ENCODE assay signal across 9 mouse cellular contexts in genomic region chr3:10684885-10685500, GRCm38 (mm10).
DNase-seq lines count a peak whose midpoint lies in the region; ATAC-seq and TF ChIP-seq lines count a peak whose summit lies in the region.
"Had no signal": no experiment of that assay in that cellular context is flagged by ENCODE, and none has a peak within 500 bp of the region (broad histone marks: within the 10 kb centered on the region; RNA-seq: fewer than 3 reads in every experiment).

No protein-coding gene starts in this region.

- WGBS in midbrain, embryonic 11.5 days, result 73% methylated on average over 6 of the region's 6 CpGs
- WGBS in heart, embryonic 11.5 days (ENCODE audit: insufficient replicate concordance), result 53% methylated on average over 6 of the region's 6 CpGs

- peak; percentile 83 for TF ChIP-seq RAD21 in CH12.LX (IDR thresholded peaks at IDR 0.05; ENCODE audit: low read depth, low read length)

- no peaks in the 10 kb centered on the region for H3K36me3 ChIP-seq in CH12.LX (replicated peaks in 1 of 2; ENCODE audit: control insufficient read depth in 1 of 2, insufficient read depth in 1 of 2, low read length in 1 of 2)
- H3K36me3 ChIP-seq in midbrain, embryonic 11.5 days (ENCODE audit: control insufficient read depth, insufficient read depth, low read length), result no peaks in the 10 kb centered on the region
- H3K36me3 ChIP-seq in heart, embryonic 11.5 days (ENCODE audit: control insufficient read depth, insufficient read depth, low read length), result no peaks in the 10 kb centered on the region
- H3K36me3 ChIP-seq: heart, embryonic 13.5 days had no signal

- no peaks in the 10 kb centered on the region for H3K79me2 ChIP-seq in CH12.LX (replicated peaks; ENCODE audit: control insufficient read depth, extremely low read depth, insufficient read depth, poor library complexity, severe bottlenecking)

- dilution Hi-C loops in CH12.LX (cut with MboI; ENCODE audit: extremely low pct_ligation_motif_present, extremely low pct_unique_long_range_greater_than_20kb, low sequenced_read_pairs), result no loop called here

- ATAC-seq in midbrain, embryonic 11.5 days (ENCODE audit: low FRiP score), result peak; percentile 77
- no peak for ATAC-seq in heart, embryonic 11.5 days (replicated peaks; ENCODE audit: insufficient number of reproducible peaks, low FRiP score, low TSS enrichment)

- no peak for TF ChIP-seq POLR2A in CH12.LX (IDR thresholded peaks at IDR 0.05; ENCODE audit: low read depth, low read length)

- H3K9ac ChIP-seq in CH12.LX (ENCODE audit: insufficient read depth, low read depth), result no peak overlapping the region
- no peak overlapping the region for H3K9ac ChIP-seq in midbrain, embryonic 11.5 days (ENCODE audit: low read length)
- no peak overlapping the region for H3K9ac ChIP-seq in heart, embryonic 11.5 days (ENCODE audit: low read depth, low read length)
- H3K9ac ChIP-seq: heart, embryonic 13.5 days had no signal

- TF ChIP-seq EP300 in CH12.LX (IDR thresholded peaks at IDR 0.05; ENCODE audit: low read length), result no peak

- TF ChIP-seq CTCF in CH12.LX (conservative IDR thresholded peaks at IDR 0.05 in 1 of 2, IDR thresholded peaks at IDR 0.05 in 1 of 2; ENCODE audit: low read depth in 2 of 2, low read length in 2 of 2), result peak; percentile 42 to 77; a peak in 3 of 4 replicates

- H3K27me3 ChIP-seq in CH12.LX (replicated peaks), result no peaks in the 10 kb centered on the region
- H3K27me3 ChIP-seq in midbrain, embryonic 11.5 days (ENCODE audit: control insufficient read depth, insufficient read depth, low read length), result no peaks in the 10 kb centered on the region
- H3K27me3 ChIP-seq in heart, embryonic 11.5 days (ENCODE audit: control insufficient read depth, insufficient read depth, low read length), result no peaks in the 10 kb centered on the region
- H3K27me3 ChIP-seq: heart, embryonic 13.5 days had no signal

- intact Hi-C loops in gastrocnemius, postnatal 14 days (cut with DNase I; ENCODE audit: low total_unique reads), result no loop called here

- H3K27ac ChIP-seq in CH12.LX (ENCODE audit: insufficient read depth, low read depth), result no peak overlapping the region
- no peak overlapping the region for H3K27ac ChIP-seq in midbrain, embryonic 11.5 days (ENCODE audit: low read depth, low read length)
- H3K27ac ChIP-seq in heart, embryonic 11.5 days (ENCODE audit: low read depth, low read length), result no peak overlapping the region
- H3K27ac ChIP-seq: heart, embryonic 13.5 days had no signal

- peak; percentile 49 for DNase-seq in CH12.LX (ENCODE audit: extremely low read depth)
- peak; percentile 65 for DNase-seq in NIH3T3 (ENCODE audit: low read depth)
- peak; percentile 60 to 75 for DNase-seq in cerebellum, postnatal 25 days
- DNase-seq in gastrocnemius, postnatal 14 days, result peak; percentile 41
- peak; percentile 39 for DNase-seq in layer of hippocampus, adult 9-10 months (ENCODE audit: low spot score)
- peak; percentile 86 for DNase-seq in midbrain, embryonic 11.5 days (ENCODE audit: low spot score, missing footprints)
- DNase-seq in testis, postnatal 10 days (ENCODE audit: low spot score), result peak; percentile 61

- in situ Hi-C loops in CH12.LX (cut with MboI; ENCODE audit: low pct_ligation_motif_present, low pct_unique_long_range_greater_than_20kb, low sequenced_read_pairs), result no loop called here

- peaks cover 0 to 4% of the 10 kb centered on the region in 2 experiments; a peak in 1 of 4 replicates for H3K4me1 ChIP-seq in CH12.LX (ENCODE audit: control insufficient read depth in 1 of 2, insufficient read depth in 2 of 2)
- no peaks in the 10 kb centered on the region; the same call in 1 of the 2 replicates for H3K4me1 ChIP-seq in midbrain, embryonic 11.5 days (ENCODE audit: control insufficient read depth, insufficient read depth, low read length)
- H3K4me1 ChIP-seq in heart, embryonic 11.5 days (ENCODE audit: control insufficient read depth, insufficient read depth, low read length), result no peaks in the 10 kb centered on the region
- H3K4me1 ChIP-seq: heart, embryonic 13.5 days had no signal

- H3K9me3 ChIP-seq in CH12.LX (replicated peaks; ENCODE audit: low read length), result no peaks in the 10 kb centered on the region
- no peaks in the 10 kb centered on the region for H3K9me3 ChIP-seq in midbrain, embryonic 11.5 days (ENCODE audit: control insufficient read depth, low read length)
- no peaks in the 10 kb centered on the region for H3K9me3 ChIP-seq in heart, embryonic 11.5 days (replicated peaks; ENCODE audit: control insufficient read depth, low read length)
- H3K9me3 ChIP-seq: heart, embryonic 13.5 days had no signal

- no peak overlapping the region for H3K4me2 ChIP-seq in CH12.LX (ENCODE audit: insufficient read depth, low read depth, poor library complexity, severe bottlenecking)
- no peak overlapping the region for H3K4me2 ChIP-seq in midbrain, embryonic 11.5 days
- no peak overlapping the region for H3K4me2 ChIP-seq in heart, embryonic 11.5 days
- H3K4me2 ChIP-seq: heart, embryonic 13.5 days had no signal

- no peak overlapping the region for H3K4me3 ChIP-seq in CH12.LX (replicated peaks in 1 of 3; ENCODE audit: low read depth in 2 of 3, low read length in 2 of 3, poor library complexity in 1 of 3)
- H3K4me3 ChIP-seq in midbrain, embryonic 11.5 days (ENCODE audit: low read depth, low read length), result no peak overlapping the region
- H3K4me3 ChIP-seq in heart, embryonic 11.5 days (ENCODE audit: low read depth, low read length), result no peak overlapping the region
- H3K4me3 ChIP-seq: heart, embryonic 13.5 days had no signal

TF ChIP-seq in CH12.LX, 34 proteins besides CTCF, POLR2A, EP300 and RAD21:
- TF ChIP-seq SMC3 (IDR thresholded peaks at IDR 0.05; ENCODE audit: low read depth, low read length), result peak; percentile 62
- TF ChIP-seq ZMIZ1 (IDR thresholded peaks at IDR 0.05; ENCODE audit: low read depth, low read length), result no peak
- no peak for TF ChIP-seq HCFC1 (IDR thresholded peaks at IDR 0.05; ENCODE audit: low read depth, low read length)
- no peak for TF ChIP-seq TBP (conservative IDR thresholded peaks at IDR 0.05; ENCODE audit: low read depth, low read length)
TF ChIP-seq in CH12.LX: peak in this region for 1.
